Mouse (Mus musculus): Measurements from ENCODE around the gene Sdk1. TPM values are rescaled to one million over a fixed set of nuclear protein-coding genes. Genes with fewer than 3 reads are reported as not detected.
A peak's percentile ranks its signal among the peaks of the same experiment; 100 is the strongest.

The Sdk1 gene
- polyA plus RNA-seq, 1 experiment from 2014 or later, result 0.80 TPM

- Histone ChIP-seq H3K27ac (no peak overlapping the region), H3K4me2 (no peak overlapping the region), H3K27me3 (replicated peaks) (no peaks in the 10 kb centered on the region), H3K4me3 (no peak overlapping the region), H3K9ac (no peak overlapping the region), H3K4me1 (no peaks in the 10 kb centered on the region), H3K36me3 (no peaks in the 10 kb centered on the region), H3K9me3 (replicated peaks) (peaks cover 10% of the 10 kb centered on the region)
- 66% methylated on average over 5 of the region's 5 CpGs for WGBS (ENCODE audit: insufficient replicate concordance)
- no peak for ATAC-seq
Observed at GRCm38 (mm10) chr5:142215981-142216380, 974.7 kb downstream of the Sdk1 start.

- WGBS (ENCODE audit: insufficient replicate concordance), result 73% methylated on average over 12 of the region's 12 CpGs
- H3K27ac ChIP-seq, result no peak overlapping the region
- no peaks in the 10 kb centered on the region for H3K27me3 ChIP-seq (replicated peaks)
- peaks cover 16% of the 10 kb centered on the region for H3K9me3 ChIP-seq (replicated peaks)
- ATAC-seq, result peak; percentile 13; the same call in 1 of the 2 replicates
- no peaks in the 10 kb centered on the region for H3K4me1 ChIP-seq
- no peak overlapping the region for H3K4me3 ChIP-seq
- H3K9ac ChIP-seq, result no peak overlapping the region
- no peak overlapping the region for H3K4me2 ChIP-seq
- H3K36me3 ChIP-seq, result no peaks in the 10 kb centered on the region
Observed at GRCm38 (mm10) chr5:142220851-142221503, 979.7 kb downstream of the Sdk1 start.

- WGBS (ENCODE audit: insufficient replicate concordance), result 72% methylated on average over 18 of the region's 18 CpGs
Observed at GRCm38 (mm10) chr5:142228957-142229810, 987.9 kb downstream of the Sdk1 start.

GRCm38 (mm10) chr5:142229811-142230205 is 988.5 kb downstream of the Sdk1 start:
- H3K27me3 ChIP-seq (replicated peaks), result no peaks in the 10 kb centered on the region
- H3K27ac ChIP-seq, result no peak overlapping the region
- H3K4me3 ChIP-seq, result no peak overlapping the region
- no peak overlapping the region for H3K9ac ChIP-seq
- H3K4me1 ChIP-seq, result no peaks in the 10 kb centered on the region
- peaks cover 12% of the 10 kb centered on the region; the same call in 1 of the 2 replicates for H3K9me3 ChIP-seq (replicated peaks)
- no peaks in the 10 kb centered on the region for H3K36me3 ChIP-seq
- WGBS (ENCODE audit: insufficient replicate concordance), result 71% methylated on average over 8 of the region's 8 CpGs
- H3K4me2 ChIP-seq, result no peak overlapping the region
- no peak for ATAC-seq

More at GRCm38 (mm10) chr5:142228957-142229810, 987.9 kb downstream of the Sdk1 start:
- H3K27ac ChIP-seq, result no peak overlapping the region
- H3K4me1 ChIP-seq, result no peaks in the 10 kb centered on the region
- H3K9me3 ChIP-seq (replicated peaks), result peaks cover 12% of the 10 kb centered on the region; the same call in 1 of the 2 replicates
- ATAC-seq, result no peak
- H3K27me3 ChIP-seq (replicated peaks), result no peaks in the 10 kb centered on the region
- H3K9ac ChIP-seq, result no peak overlapping the region
- no peak overlapping the region for H3K4me2 ChIP-seq
- no peak overlapping the region for H3K4me3 ChIP-seq
- H3K36me3 ChIP-seq, result no peaks in the 10 kb centered on the region

GRCm38 (mm10) chr5:142240288-142240687 is 999.0 kb downstream of the Sdk1 start:
- no peaks in the 10 kb centered on the region for H3K27me3 ChIP-seq (replicated peaks)
- WGBS (ENCODE audit: insufficient replicate concordance), result 69% methylated on average over 6 of the region's 6 CpGs

GRCm38 (mm10) chr5:142242597-142242996 is 1001.3 kb downstream of the Sdk1 start:
- Histone ChIP-seq H3K36me3 (no peaks in the 10 kb centered on the region), H3K27ac (no peak overlapping the region)
- WGBS (ENCODE audit: insufficient replicate concordance), result 32% methylated on average over 3 of the region's 3 CpGs

More at GRCm38 (mm10) chr5:142240288-142240687, 999.0 kb downstream of the Sdk1 start:
- H3K4me2 ChIP-seq, result no peak overlapping the region
- H3K4me3 ChIP-seq, result no peak overlapping the region
- H3K36me3 ChIP-seq, result no peaks in the 10 kb centered on the region
- ATAC-seq, result no peak
- no peaks in the 10 kb centered on the region for H3K4me1 ChIP-seq
- no peaks in the 10 kb centered on the region; the same call in 1 of the 2 replicates for H3K9me3 ChIP-seq (replicated peaks)
- no peak overlapping the region for H3K9ac ChIP-seq
- no peak overlapping the region for H3K27ac ChIP-seq

GRCm38 (mm10) chr5:142243069-142243468 is 1001.8 kb downstream of the Sdk1 start:
- WGBS (ENCODE audit: insufficient replicate concordance), result 67% methylated on average over 2 of the region's 2 CpGs
- no peak for ATAC-seq
- Histone ChIP-seq H3K36me3 (no peaks in the 10 kb centered on the region), H3K9me3 (replicated peaks) (peaks cover 3% of the 10 kb centered on the region; the same call in 1 of the 2 replicates), H3K27ac (no peak overlapping the region), H3K4me2 (no peak overlapping the region), H3K4me3 (no peak overlapping the region), H3K27me3 (replicated peaks) (no peaks in the 10 kb centered on the region), H3K4me1 (no peaks in the 10 kb centered on the region), H3K9ac (no peak overlapping the region)

More at GRCm38 (mm10) chr5:142242597-142242996, 1001.3 kb downstream of the Sdk1 start:
- no peak overlapping the region for H3K4me2 ChIP-seq
- no peaks in the 10 kb centered on the region for H3K27me3 ChIP-seq (replicated peaks)
- peaks cover 3% of the 10 kb centered on the region; the same call in 1 of the 2 replicates for H3K9me3 ChIP-seq (replicated peaks)
- ATAC-seq, result no peak
- H3K4me1 ChIP-seq, result no peaks in the 10 kb centered on the region
- H3K9ac ChIP-seq, result no peak overlapping the region
- no peak overlapping the region for H3K4me3 ChIP-seq

GRCm38 (mm10) chr5:142256231-142256630 is 1014.9 kb downstream of the Sdk1 start:
- no peaks in the 10 kb centered on the region for H3K4me1 ChIP-seq
- 80% methylated on average over 6 of the region's 6 CpGs for WGBS (ENCODE audit: insufficient replicate concordance)
- ATAC-seq, result no peak

GRCm38 (mm10) chr5:142258716-142259115 is 1017.4 kb downstream of the Sdk1 start:
- no peaks in the 10 kb centered on the region for H3K27me3 ChIP-seq (replicated peaks)
- no peak for ATAC-seq
- no peaks in the 10 kb centered on the region for H3K36me3 ChIP-seq
- 57% methylated on average over 7 of the region's 7 CpGs for WGBS (ENCODE audit: insufficient replicate concordance)
- H3K4me3 ChIP-seq, result no peak overlapping the region
- H3K9me3 ChIP-seq (replicated peaks), result no peaks in the 10 kb centered on the region
- no peaks in the 10 kb centered on the region for H3K4me1 ChIP-seq
- no peak overlapping the region for H3K9ac ChIP-seq
- no peak overlapping the region for H3K27ac ChIP-seq
- H3K4me2 ChIP-seq, result no peak overlapping the region

More at GRCm38 (mm10) chr5:142256231-142256630, 1014.9 kb downstream of the Sdk1 start:
- Histone ChIP-seq H3K27ac (no peak overlapping the region), H3K4me2 (no peak overlapping the region), H3K9me3 (replicated peaks) (no peaks in the 10 kb centered on the region), H3K9ac (no peak overlapping the region), H3K36me3 (no peaks in the 10 kb centered on the region), H3K27me3 (replicated peaks) (no peaks in the 10 kb centered on the region), H3K4me3 (no peak overlapping the region)

- no peaks in the 10 kb centered on the region for H3K27me3 ChIP-seq (replicated peaks)
- no peaks in the 10 kb centered on the region for H3K4me1 ChIP-seq
- no peak overlapping the region for H3K4me3 ChIP-seq
- no peaks in the 10 kb centered on the region for H3K36me3 ChIP-seq
- no peak overlapping the region for H3K9ac ChIP-seq
- no peak overlapping the region for H3K4me2 ChIP-seq
- WGBS (ENCODE audit: insufficient replicate concordance), result 34% methylated on average over 6 of the region's 6 CpGs
- no peak overlapping the region for H3K27ac ChIP-seq
- H3K9me3 ChIP-seq (replicated peaks), result no peaks in the 10 kb centered on the region
- no peak for ATAC-seq
Observed at GRCm38 (mm10) chr5:142262060-142262459, 1020.8 kb downstream of the Sdk1 start.
